Mouse (Mus musculus): ENCODE data around the gene Hoxb2. TPM values are rescaled to one million over a fixed set of nuclear protein-coding genes. Genes with fewer than 3 reads are reported as not detected.

The Hoxb2 gene
- polyA plus RNA-seq, 1 experiment from 2014 or later = not detected

GRCm38 (mm10) chr11:96328605-96329004, 21.7 kb upstream of the Hoxb2 start:
- Histone ChIP-seq H3K4me2 (ENCODE audit: low read length) (no peak overlapping the region), H3K4me1 (ENCODE audit: control insufficient read depth, insufficient read depth, low read length) (no peaks in the 10 kb centered on the region), H3K4me3 (ENCODE audit: low read depth, low read length) (no peak overlapping the region), H3K27me3 (replicated peaks; ENCODE audit: control insufficient read depth, insufficient read depth, low read length) (peaks cover 100% of the 10 kb centered on the region), H3K36me3 (ENCODE audit: control insufficient read depth, insufficient read depth, low read length) (no peaks in the 10 kb centered on the region), H3K9me3 (replicated peaks; ENCODE audit: control insufficient read depth, low read length) (no peaks in the 10 kb centered on the region), H3K27ac (ENCODE audit: low read depth, low read length) (no peak overlapping the region), H3K9ac (ENCODE audit: low read length) (no peak overlapping the region)
- WGBS = 3% methylated on average over 8 of the region's 8 CpGs
- no peak for DNase-seq (ENCODE audit: low spot score)
- ATAC-seq = no peak

DNA sequence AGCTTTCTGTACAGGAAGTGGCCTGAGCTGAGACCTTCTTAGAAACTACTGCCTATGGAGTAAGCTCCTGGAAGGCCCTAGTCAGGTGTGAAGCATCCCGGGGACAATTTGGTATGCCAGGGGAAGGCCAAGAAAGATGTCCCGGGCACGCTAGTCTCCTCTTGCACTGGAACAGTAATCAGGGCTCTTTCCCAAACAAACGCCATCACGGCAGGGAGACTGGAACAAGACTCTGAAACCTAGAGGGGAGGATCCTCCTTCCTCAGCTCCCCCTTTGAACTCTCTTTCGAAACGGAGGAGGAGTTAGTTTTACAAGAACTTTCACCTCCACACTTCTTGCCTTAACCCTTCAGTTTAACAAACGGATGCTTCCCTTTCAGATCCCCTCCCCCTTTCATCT, 18.2 kb upstream of the Hoxb2 start:
- Histone ChIP-seq H3K9ac (ENCODE audit: low read length) (no peak overlapping the region), H3K9me3 (replicated peaks; ENCODE audit: control insufficient read depth, low read length) (no peaks in the 10 kb centered on the region), H3K27ac (ENCODE audit: low read depth, low read length) (no peak overlapping the region), H3K4me3 (ENCODE audit: low read depth, low read length) (no peak overlapping the region), H3K4me2 (ENCODE audit: low read length) (no peak overlapping the region), H3K27me3 (replicated peaks; ENCODE audit: control insufficient read depth, insufficient read depth, low read length) (peaks cover 100% of the 10 kb centered on the region), H3K36me3 (ENCODE audit: control insufficient read depth, insufficient read depth, low read length) (no peaks in the 10 kb centered on the region), H3K4me1 (ENCODE audit: control insufficient read depth, insufficient read depth, low read length) (no peaks in the 10 kb centered on the region)
- no peak for ATAC-seq
- DNase-seq (ENCODE audit: low spot score) = no peak
- WGBS = 1% methylated on average over 8 of the region's 8 CpGs

GRCm38 (mm10) chr11:96332618-96333032, 17.7 kb upstream of the Hoxb2 start:
- Histone ChIP-seq H3K27ac (ENCODE audit: low read depth, low read length) (no peak overlapping the region), H3K4me1 (ENCODE audit: control insufficient read depth, insufficient read depth, low read length) (no peaks in the 10 kb centered on the region), H3K4me3 (ENCODE audit: low read depth, low read length) (no peak overlapping the region), H3K9me3 (replicated peaks; ENCODE audit: control insufficient read depth, low read length) (no peaks in the 10 kb centered on the region), H3K9ac (ENCODE audit: low read length) (no peak overlapping the region), H3K27me3 (replicated peaks; ENCODE audit: control insufficient read depth, insufficient read depth, low read length) (peaks cover 100% of the 10 kb centered on the region), H3K4me2 (ENCODE audit: low read length) (no peak overlapping the region), H3K36me3 (ENCODE audit: control insufficient read depth, insufficient read depth, low read length) (no peaks in the 10 kb centered on the region)
- DNase-seq (ENCODE audit: low spot score) (no peak), ATAC-seq (no peak)
- under 1% methylated on average over 28 of the region's 35 CpGs for WGBS

DNA sequence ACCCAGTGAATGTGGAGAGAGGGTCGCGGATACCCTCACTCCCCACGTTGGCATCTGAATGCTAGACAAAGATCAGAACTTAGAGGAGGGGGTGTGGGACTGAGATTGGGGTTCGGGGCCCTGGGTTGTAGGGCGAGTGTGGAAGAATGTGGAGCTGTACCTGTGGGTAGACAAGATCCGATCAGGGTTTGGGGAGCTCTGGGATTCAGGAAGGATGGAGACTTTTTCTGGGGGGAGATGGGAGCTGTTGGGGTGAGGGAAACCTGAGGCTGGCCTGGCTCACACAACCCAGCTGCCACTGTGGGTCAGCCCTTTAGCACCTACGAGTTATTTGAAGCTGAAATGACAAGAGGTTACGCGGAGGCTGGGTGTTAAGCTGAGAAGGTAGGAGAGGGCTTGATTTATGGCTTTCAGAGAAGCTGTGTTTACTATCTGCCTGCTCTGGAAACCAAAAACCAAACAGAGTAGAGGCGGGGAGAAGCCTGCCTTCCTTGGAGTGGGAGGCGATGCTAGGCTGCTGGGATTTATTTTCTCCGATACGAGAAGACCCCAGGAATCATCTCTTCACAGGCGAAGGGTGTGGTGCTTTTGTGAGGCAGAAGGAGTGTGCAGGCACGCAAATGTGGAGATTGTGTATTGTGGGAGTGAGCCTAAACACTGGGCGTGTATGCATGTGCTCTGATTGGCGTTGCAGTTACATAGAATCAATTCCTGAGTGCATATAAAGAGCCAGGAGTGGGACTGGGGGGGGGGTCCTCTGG, 16.9 kb upstream of the Hoxb2 start:
- H3K27me3 ChIP-seq (replicated peaks; ENCODE audit: control insufficient read depth, insufficient read depth, low read length) = peaks cover 100% of the 10 kb centered on the region
- DNase-seq (ENCODE audit: low spot score) (no peak), ATAC-seq (no peak)
- no peak overlapping the region for H3K4me3 ChIP-seq (ENCODE audit: low read depth, low read length)
- H3K36me3 ChIP-seq (ENCODE audit: control insufficient read depth, insufficient read depth, low read length) = no peaks in the 10 kb centered on the region
- H3K9ac ChIP-seq (ENCODE audit: low read length) = no peak overlapping the region
- no peaks in the 10 kb centered on the region for H3K9me3 ChIP-seq (replicated peaks; ENCODE audit: control insufficient read depth, low read length)
- no peak overlapping the region for H3K27ac ChIP-seq (ENCODE audit: low read depth, low read length)
- WGBS = 3% methylated on average over 17 of the region's 17 CpGs
- H3K4me1 ChIP-seq (ENCODE audit: control insufficient read depth, insufficient read depth, low read length) = no peaks in the 10 kb centered on the region
- no peak overlapping the region for H3K4me2 ChIP-seq (ENCODE audit: low read length)

DNA sequence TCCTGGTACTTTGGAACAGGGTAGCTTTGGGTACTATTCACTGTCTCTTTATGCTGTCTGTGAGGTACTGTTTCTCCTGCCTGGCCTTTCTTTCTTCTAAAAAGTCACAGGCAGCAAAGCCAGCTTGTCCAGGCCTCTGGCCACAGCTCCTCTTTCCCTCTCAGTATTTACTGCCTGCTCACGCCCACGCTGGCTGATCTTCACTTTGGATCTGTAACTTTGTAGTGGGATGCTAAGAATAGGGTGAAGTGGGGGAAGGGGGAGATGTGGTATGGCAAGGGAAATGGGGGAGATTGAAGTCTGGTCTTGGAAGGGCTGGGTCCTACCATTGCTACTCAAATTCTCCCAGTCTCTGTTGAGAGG, 16.3 kb upstream of the Hoxb2 start:
- no peaks in the 10 kb centered on the region for H3K36me3 ChIP-seq (ENCODE audit: control insufficient read depth, insufficient read depth, low read length)
- no peak overlapping the region for H3K27ac ChIP-seq (ENCODE audit: low read depth, low read length)
- H3K9ac ChIP-seq (ENCODE audit: low read length) = no peak overlapping the region
- no peak overlapping the region for H3K4me2 ChIP-seq (ENCODE audit: low read length)
- H3K4me1 ChIP-seq (ENCODE audit: control insufficient read depth, insufficient read depth, low read length) = no peaks in the 10 kb centered on the region
- ATAC-seq = no peak
- no peak overlapping the region for H3K4me3 ChIP-seq (ENCODE audit: low read depth, low read length)
- no peak for DNase-seq (ENCODE audit: low spot score)
- peaks cover 100% of the 10 kb centered on the region for H3K27me3 ChIP-seq (replicated peaks; ENCODE audit: control insufficient read depth, insufficient read depth, low read length)
- 0% methylated on average over 2 of the region's 2 CpGs for WGBS
- no peaks in the 10 kb centered on the region for H3K9me3 ChIP-seq (replicated peaks; ENCODE audit: control insufficient read depth, low read length)

GRCm38 (mm10) chr11:96334998-96335397, 15.3 kb upstream of the Hoxb2 start:
- DNase-seq (ENCODE audit: low spot score) = no peak
- 29% methylated on average over 3 of the region's 3 CpGs for WGBS
- no peak for ATAC-seq
- Histone ChIP-seq H3K4me1 (ENCODE audit: control insufficient read depth, insufficient read depth, low read length) (no peaks in the 10 kb centered on the region), H3K4me3 (ENCODE audit: low read depth, low read length) (no peak overlapping the region), H3K9ac (ENCODE audit: low read length) (no peak overlapping the region), H3K36me3 (ENCODE audit: control insufficient read depth, insufficient read depth, low read length) (no peaks in the 10 kb centered on the region), H3K27me3 (replicated peaks; ENCODE audit: control insufficient read depth, insufficient read depth, low read length) (peaks cover 100% of the 10 kb centered on the region), H3K9me3 (replicated peaks; ENCODE audit: control insufficient read depth, low read length) (no peaks in the 10 kb centered on the region), H3K4me2 (ENCODE audit: low read length) (no peak overlapping the region), H3K27ac (ENCODE audit: low read depth, low read length) (no peak overlapping the region)

DNA sequence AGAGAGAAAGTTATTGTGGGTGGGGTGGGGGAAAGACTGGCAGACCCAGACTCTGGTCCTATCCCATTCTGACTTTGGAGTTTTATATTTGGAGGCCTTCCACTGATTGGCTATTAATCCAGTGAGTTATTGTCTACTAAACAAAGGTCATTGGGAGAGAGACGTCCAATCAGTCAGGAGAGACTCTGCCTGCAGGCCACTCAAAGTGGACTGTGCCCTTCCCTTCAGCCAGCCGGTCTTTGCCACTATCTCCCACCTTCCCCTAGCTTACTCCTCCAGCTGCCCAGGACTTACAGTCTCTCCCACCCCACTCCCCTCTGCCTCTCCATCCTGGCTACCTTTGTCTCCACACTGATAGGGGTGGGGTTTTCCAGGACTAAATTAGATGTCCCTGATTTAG, 13.7 kb upstream of the Hoxb2 start:
- no peak overlapping the region for H3K27ac ChIP-seq (ENCODE audit: low read depth, low read length)
- H3K4me2 ChIP-seq (ENCODE audit: low read length) = no peak overlapping the region
- no peak overlapping the region for H3K4me3 ChIP-seq (ENCODE audit: low read depth, low read length)
- H3K9me3 ChIP-seq (replicated peaks; ENCODE audit: control insufficient read depth, low read length) = no peaks in the 10 kb centered on the region
- no peak overlapping the region for H3K9ac ChIP-seq (ENCODE audit: low read length)
- no peaks in the 10 kb centered on the region for H3K36me3 ChIP-seq (ENCODE audit: control insufficient read depth, insufficient read depth, low read length)
- DNase-seq (ENCODE audit: low spot score) (no peak), ATAC-seq (no peak)
- no peaks in the 10 kb centered on the region for H3K4me1 ChIP-seq (ENCODE audit: control insufficient read depth, insufficient read depth, low read length)
- H3K27me3 ChIP-seq (replicated peaks; ENCODE audit: control insufficient read depth, insufficient read depth, low read length) = peaks cover 99% of the 10 kb centered on the region
- WGBS = 0% methylated on average over 2 of the region's 2 CpGs

- DNase-seq (ENCODE audit: low spot score) (no peak), ATAC-seq (no peak)
- no peaks in the 10 kb centered on the region for H3K4me1 ChIP-seq (ENCODE audit: control insufficient read depth, insufficient read depth, low read length)
- WGBS = under 1% methylated on average over 6 of the region's 6 CpGs
- no peaks in the 10 kb centered on the region for H3K9me3 ChIP-seq (replicated peaks; ENCODE audit: control insufficient read depth, low read length)
- H3K4me2 ChIP-seq (ENCODE audit: low read length) = no peak overlapping the region
- H3K27ac ChIP-seq (ENCODE audit: low read depth, low read length) = no peak overlapping the region
- no peak overlapping the region for H3K9ac ChIP-seq (ENCODE audit: low read length)
- no peak overlapping the region for H3K4me3 ChIP-seq (ENCODE audit: low read depth, low read length)
- peaks cover 99% of the 10 kb centered on the region for H3K27me3 ChIP-seq (replicated peaks; ENCODE audit: control insufficient read depth, insufficient read depth, low read length)
- H3K36me3 ChIP-seq (ENCODE audit: control insufficient read depth, insufficient read depth, low read length) = no peaks in the 10 kb centered on the region
These were observed 13.3 kb upstream of the Hoxb2 start for GRCm38 (mm10) chr11:96337026-96337425.

DNA sequence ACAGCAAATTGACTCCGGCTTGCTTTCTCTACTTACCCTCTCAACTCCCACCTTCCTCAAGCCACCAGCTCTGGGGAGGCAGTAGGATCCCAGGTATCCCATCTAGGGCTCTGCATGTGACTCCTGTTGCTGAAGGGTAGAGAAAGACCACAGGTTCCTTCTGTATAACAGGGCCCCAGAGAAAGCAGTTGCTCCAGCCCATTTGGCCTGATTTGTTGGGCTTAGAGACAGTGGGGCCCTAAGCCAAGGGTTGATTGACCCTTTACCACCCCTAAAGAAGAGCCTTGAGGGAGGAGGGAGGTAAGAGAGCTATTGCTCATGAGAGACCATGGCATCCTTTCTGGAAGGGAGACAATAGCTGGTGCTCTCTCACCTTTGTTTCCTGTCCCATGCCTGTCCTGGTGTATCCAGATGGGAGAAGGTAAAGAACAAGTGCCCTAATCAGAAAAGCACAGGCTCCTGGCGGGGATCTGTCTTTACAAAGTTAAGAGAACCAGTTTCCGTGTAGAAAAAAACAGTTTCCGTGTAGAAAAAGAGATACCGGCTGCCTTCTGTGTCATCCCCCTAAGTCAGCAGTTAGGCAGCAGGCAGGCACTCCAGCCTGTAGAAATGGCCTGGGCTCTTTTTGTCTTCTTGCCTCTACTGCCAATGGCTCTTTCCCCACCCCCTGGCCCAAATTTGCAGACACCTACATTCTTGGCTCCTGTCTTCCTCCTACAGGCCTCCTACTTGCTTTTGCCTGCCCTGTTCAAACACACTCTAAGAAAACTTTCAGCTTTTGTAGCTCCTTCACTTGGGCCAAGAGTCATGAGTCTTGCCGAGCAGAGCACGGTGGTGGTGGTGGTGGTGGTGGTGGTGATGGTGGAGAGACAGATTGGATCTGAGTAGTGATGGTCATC, 11.1 kb upstream of the Hoxb2 start:
- Histone ChIP-seq H3K27me3 (replicated peaks; ENCODE audit: control insufficient read depth, insufficient read depth, low read length) (peaks cover 98% of the 10 kb centered on the region), H3K4me2 (ENCODE audit: low read length) (no peak overlapping the region), H3K4me3 (ENCODE audit: low read depth, low read length) (no peak overlapping the region), H3K9me3 (replicated peaks; ENCODE audit: control insufficient read depth, low read length) (no peaks in the 10 kb centered on the region), H3K9ac (ENCODE audit: low read length) (no peak overlapping the region), H3K27ac (ENCODE audit: low read depth, low read length) (no peak overlapping the region), H3K36me3 (ENCODE audit: control insufficient read depth, insufficient read depth, low read length) (no peaks in the 10 kb centered on the region), H3K4me1 (ENCODE audit: control insufficient read depth, insufficient read depth, low read length) (no peaks in the 10 kb centered on the region)
- WGBS = 12% methylated on average over 7 of the region's 7 CpGs
- DNase-seq (ENCODE audit: low spot score) (no peak), ATAC-seq (no peak)

Data from forebrain, embryonic 14.5 days (tissue).